Mouse (Mus musculus): Measurements from ENCODE around the gene Sspo.
A peak's percentile ranks its signal among the peaks of the same experiment; 100 is the strongest.

The Sspo gene

DNA sequence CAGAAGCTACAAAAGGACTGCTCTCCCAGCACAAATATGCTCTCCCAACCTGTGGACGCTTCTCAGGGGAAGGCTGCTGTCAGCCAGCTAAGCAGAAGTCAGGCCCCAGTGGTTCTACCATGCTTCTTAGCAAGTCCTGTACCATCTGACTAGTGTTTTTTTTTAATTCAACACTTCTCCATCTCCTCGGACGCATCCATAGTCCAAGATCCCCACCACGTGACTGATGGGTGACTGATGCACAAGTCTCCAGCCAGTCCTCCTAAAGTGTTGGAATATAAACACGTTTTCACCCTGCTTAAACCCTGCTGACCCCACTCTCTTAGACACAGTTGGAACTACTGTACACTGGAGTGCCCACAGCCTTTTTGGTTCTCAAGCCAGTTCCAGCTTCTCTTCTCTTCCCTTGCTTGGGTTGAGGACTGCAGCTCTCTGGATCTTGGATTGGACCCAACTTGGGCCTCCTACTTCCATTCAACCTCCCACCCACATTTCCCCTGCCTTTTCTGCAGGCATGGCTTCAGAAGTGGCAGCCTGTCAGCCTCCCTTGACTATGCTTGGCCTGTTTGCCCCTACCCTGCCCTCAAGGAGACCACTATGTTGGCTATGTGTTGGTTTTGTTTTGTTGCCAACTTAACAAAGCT, 12.2 kb upstream of the Sspo start:
- no peak for DNase-seq (ENCODE audit: low spot score)

DNA sequence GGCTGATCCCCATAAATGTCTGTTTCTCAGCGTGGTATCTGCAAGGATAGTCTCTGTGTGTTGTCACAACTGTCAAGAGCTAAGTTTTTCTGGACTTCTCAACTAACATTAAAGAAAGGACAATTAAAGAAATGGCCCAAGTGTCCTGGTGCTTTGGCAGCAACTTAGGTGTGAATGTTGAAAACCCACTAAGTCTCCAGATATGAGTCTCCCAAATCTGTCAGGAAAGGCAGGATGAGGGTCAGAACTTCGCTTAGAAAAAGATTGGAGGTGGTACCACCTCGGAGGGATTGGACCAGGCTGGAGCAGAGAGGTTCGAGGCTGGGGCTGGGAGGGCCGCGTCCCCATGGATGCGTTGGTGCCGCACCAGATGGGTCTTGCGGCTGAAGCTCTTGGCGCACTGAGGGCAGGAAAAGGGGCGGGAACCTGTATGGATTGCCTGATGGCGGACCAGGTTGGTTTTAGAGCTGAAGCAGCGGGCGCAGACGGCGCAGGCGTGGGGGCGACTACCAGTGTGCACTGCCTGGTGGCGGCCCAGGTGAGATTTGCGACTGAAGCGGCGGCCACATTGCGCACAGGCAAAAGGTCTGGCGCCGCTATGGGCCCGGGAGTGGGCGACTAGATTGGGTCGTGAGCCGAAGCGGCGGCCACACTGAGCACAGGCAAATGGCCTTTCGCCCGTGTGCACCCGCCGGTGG, 10.2 kb upstream of the Sspo start:
- DNase-seq (ENCODE audit: low spot score): no peak

DNA sequence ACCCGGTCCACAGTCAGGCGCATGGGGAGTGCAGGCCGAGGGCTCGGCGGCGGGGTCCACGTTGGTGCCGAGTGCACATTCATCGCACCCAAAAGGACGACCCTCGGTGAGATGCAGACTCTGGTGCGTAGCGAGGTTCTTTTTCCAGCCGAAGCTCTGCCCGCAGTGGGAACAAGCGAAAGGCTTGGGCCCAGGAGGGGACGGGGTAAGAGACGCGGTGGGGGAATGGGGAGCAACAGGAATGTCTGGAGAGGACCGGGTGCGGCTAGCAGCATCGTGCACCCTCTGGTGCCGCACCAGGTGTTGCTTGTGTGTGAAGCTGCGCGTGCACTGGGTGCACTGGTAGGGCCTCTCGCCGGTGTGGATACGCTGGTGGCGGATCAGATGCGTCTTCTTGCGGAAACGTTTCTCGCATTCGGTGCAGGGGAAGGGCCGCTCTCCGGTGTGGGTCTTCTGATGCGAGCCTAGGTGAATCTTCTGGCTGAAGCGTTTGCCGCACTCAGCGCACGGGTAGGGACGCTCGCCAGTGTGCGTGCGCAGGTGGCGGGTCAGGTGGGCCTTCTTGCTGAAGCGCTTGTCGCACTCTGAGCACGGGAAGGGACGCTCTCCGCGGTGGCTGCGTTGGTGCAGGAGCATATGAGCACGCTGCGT, 9.4 kb upstream of the Sspo start:
- DNase-seq (ENCODE audit: low spot score): no peak

DNA sequence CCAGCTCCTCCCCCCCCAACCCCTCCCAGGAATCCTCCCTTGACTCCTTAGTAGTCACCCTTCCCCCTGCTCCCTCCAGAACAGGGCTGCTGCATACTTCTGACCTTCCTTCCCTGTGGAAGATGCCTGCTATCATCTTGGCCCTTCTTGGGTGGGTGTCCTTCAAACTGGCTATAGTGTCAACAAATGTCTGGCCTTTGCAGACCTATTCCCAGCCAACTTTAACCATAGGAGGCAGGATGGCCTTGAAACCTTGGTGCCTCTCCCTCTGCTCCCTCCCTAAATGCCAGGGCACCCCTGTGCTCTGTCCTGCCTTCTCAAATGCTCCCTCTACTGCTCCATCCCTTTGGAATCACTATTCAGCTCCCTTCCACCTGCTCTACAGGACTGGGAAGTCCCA, 8.4 kb upstream of the Sspo start:
- no peak for DNase-seq (ENCODE audit: low spot score)

DNA sequence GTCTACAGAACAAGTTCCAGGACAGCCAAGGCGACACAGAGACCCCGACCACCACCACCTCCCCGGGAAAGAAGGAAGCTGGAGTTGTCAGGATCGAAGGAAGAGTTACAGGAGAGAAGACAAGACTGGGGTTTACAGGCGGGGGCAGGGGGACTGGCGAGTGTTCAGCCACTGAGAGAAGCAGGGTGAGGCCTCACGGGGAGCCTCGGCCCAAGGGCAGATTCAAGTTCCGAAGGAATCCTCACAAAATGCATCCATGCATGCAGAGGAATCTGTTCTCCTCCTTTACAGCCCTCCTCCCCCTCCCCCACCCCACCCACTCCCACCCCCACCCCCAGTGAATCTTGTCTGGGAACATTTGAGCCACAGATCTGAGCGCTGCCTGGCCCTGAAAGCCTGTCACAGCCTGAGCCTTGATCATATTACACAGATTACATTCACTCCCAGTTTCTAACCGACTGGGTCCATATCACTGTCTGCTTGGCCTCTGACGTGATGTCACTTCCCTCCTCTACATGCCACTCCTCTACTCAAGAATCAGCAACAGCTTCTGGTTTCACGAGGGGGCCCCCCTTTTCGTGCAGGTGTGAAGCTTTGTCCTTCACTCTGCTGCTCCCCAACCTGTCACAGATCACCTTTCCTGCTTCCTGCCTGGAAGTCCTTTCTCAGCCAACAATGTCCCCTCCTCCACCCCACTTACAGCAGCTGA, 7.6 kb upstream of the Sspo start:
- DNase-seq (ENCODE audit: low spot score): no peak

GRCm38 (mm10) chr6:48443592-48444309, 4.3 kb upstream of the Sspo start:
- peak; percentile 95 for DNase-seq (ENCODE audit: low spot score)

DNA sequence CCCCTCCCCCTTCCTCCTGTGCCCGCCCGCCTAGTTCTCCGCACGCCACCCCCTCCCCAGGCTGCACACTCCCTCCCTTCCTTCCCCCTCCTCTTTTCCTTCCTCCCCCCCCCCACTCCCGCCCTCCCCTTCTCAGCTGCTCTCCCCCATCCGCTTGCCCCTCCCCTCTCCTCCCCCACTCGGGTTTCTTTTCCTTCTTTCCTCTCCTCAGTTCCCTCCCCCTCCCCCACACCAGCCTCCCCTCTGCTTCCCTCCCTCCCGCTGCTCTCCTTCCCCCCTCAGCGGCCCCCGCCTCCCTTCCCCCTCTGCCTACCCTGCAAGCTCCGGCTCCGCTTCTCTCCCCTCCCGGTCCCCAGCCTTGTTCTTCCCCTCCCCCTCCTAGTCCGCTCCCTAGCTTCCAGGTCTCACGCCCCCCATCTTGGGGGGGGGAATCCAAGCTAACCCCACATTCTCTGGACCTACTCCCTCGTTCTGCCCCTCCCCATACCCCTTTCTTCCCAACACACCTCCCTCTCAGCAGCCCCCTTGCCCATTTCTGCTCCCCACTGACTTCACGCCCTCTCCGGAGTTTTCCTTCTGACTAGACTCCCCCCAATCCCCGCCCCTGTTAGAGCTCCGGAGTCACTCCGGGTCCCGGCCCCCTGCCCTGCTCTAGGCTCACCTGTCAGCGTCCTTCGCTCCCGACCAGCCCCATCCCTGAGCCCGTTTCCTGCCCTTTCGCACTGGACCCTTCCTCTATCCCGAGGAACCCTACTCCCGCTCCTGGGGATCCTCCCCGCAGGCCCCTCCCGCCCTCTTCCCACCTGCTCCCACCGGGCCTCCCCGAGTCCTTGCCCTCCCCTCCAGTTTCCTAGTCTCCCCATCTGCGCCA, 3.5 kb upstream of the Sspo start:
- peak; percentile 71 for DNase-seq (ENCODE audit: low spot score)

GRCm38 (mm10) chr6:48445181-48446101, 2.6 kb upstream of the Sspo start, which contains the start of gene Zfp467:
Zfp467 (minus strand) TSS chr6:48445825.
- peak; percentile 52 for DNase-seq (ENCODE audit: low spot score)

DNA sequence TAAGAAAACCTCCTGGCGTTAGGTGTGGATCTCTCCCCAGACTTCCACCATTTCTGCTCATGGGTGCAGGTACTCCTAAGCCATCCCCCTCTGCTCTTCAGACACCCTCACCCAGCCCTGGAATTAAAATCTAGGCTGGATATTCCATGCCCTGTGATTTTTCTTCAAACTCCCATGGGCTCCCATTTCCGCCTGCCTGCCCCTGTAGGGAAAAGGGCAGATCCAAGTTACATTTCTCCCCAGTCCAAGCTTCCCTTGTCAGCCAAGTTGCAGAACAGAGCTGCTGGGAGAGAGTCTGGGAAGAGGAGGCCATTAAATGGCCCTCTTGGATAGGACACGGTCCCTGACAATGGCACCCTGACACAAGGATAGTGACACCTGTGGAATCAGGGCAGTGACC, 1.8 kb upstream of the Sspo start:
- DNase-seq (ENCODE audit: low spot score): no peak

DNA sequence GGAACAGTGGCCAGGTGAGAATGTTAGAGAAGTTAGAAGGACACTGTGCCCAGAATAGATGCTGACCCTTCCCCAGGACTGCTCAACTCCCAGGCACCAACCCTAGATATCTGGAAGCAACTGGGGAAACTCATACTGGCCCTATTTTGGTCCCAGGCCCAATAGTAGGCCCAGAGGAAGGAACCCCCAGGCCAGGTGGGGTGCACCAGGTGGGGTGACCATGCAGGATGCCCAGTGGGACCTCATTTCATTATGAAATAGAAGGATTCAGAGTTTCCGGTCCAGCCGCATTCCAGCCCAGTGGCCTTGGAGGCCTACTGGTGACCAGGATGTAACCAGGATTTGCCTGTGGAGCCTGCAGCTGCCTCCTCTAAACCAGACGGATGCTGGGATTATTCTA, 1.1 kb upstream of the Sspo start:
- no peak for DNase-seq (ENCODE audit: low spot score)

- no peak for DNase-seq (ENCODE audit: low spot score)
Measured at GRCm38 (mm10) chr6:48448527-48448926, 498 bp downstream of the Sspo start.

- no peak for DNase-seq (ENCODE audit: low spot score)
Measured at GRCm38 (mm10) chr6:48452151-48452550, 4.1 kb downstream of the Sspo start.

GRCm38 (mm10) chr6:48452771-48453170, 4.7 kb downstream of the Sspo start:
- no peak for DNase-seq (ENCODE audit: low spot score)

- no peak for DNase-seq (ENCODE audit: low spot score)
Measured at GRCm38 (mm10) chr6:48464966-48465679, 17.1 kb downstream of the Sspo start.

GRCm38 (mm10) chr6:48466715-48467114, 18.7 kb downstream of the Sspo start:
- no peak for DNase-seq (ENCODE audit: low spot score)

DNA sequence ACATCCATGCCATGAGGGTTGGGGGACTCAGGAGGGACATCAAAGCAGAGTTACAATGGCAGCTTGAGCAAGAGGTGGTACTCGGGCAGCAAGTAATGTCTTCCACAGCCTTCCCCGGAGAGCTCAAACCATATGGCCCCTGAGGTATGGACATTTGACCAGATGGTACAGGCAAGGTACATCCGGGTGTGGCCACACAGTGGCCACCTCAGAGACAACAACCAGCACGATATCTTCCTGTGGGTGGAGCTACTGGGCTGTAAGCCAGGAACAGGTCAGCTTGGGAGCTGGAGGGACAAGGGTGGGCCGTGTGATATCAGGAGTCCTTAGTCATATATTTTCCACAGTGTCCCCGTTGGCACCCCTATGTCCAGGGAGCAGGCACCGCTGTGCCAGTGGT, 19.5 kb downstream of the Sspo start:
- no peak for DNase-seq (ENCODE audit: low spot score)

DNA sequence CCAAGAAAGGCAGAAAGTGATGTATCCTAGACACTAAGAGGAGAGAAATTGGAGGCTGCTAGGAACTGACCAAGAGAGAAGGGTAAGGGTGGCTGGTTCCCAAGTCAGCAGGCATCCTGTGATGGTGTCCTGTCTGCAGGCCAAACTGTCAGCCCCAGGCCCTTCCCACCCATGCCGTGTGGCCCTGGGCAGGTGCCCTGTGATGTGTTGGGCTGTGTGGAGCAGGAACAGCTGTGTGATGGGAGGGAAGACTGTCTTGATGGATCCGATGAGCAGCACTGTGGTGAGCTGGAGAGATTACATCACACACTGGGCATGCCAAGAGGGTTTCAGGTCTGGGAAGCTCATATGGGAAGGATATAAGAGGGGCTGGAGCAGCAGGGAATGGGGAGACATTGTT, 22.7 kb downstream of the Sspo start:
- no peak for DNase-seq (ENCODE audit: low spot score)

DNA sequence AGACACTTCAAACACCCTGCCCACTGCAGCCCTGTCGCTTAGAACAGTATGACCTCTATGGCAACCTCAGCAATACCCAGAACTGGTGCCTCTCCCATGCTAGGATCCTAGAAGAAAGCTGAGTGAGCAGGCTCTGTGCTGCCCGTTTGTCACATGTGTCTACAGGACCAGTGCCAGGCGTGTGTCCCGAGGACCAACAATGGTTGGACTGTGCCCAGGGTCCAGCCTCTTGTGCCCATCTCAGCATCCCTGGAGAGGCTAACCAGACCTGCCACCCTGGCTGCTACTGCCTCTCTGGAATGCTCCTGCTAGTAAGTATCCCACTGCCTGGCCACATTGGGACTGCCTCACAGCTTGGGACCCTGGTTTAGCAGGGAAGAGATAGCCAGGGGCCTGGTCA, 30.4 kb downstream of the Sspo start:
- DNase-seq (ENCODE audit: low spot score): no peak

- DNase-seq (ENCODE audit: low spot score): no peak
Measured at GRCm38 (mm10) chr6:48482501-48482900, 34.5 kb downstream of the Sspo start.

All from urinary bladder, postnatal 25 days (tissue).